Mouse (Mus musculus) small intestine, adult 2 months (tissue): ENCODE data around the gene Gm20388.

Experiments used
- CTCF ChIP-seq: fragments of 200-500 bp; IDR thresholded peaks from 2 replicates; pipeline ENCODE4 v1.5.1; 2012; ENCODE audit warnings: low read depth, mild to moderate bottlenecking, control low read depth, inconsistent platforms, low read length, moderate library complexity, mixed read lengths; ENCODE audit not compliant: insufficient replicate concordance, insufficient read length; ENCODE audit errors: extremely low read depth
- POLR2A ChIP-seq: fragments of 200-500 bp; IDR thresholded peaks from 2 replicates; pipeline ENCODE4 v1.6.1; 2012; ENCODE audit warnings: low read depth, mild to moderate bottlenecking, control low read depth, inconsistent platforms, low read length, moderate library complexity

DNA sequence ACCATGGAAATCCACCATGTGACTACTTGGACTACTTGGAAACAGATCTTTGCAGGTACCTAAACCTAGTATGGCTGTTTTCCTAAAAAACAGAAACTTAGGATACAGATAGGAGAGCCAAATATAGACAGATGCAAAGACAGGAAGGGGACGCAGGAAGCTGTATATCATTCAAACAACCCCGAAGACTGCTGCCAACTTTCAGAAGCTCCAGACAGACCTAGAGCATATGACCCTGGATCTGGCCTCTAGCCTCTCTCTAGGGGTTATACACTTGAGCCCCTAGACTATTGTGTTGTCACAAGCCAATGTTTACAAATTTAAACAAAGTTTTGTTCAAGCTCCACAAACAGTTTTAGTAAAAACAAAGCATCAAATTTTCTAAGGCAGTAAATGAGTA is 3050.8 kb downstream of the Gm20388 start:
- TF ChIP-seq POLR2A (no peak), CTCF (no peak)
